Mouse (Mus musculus) erythroid progenitor cell, adult 5-6 weeks (primary cell): ENCODE data around the gene Tctn1. TPM values are rescaled to one million over a fixed set of nuclear protein-coding genes. Genes with fewer than 3 reads are reported as not detected.
"Not testable (repeated sequence)": the region's sequence is repeated elsewhere in the genome, so short reads cannot be mapped to it uniquely, and the experiment has no call there.

Source experiments
- ATAC-seq: replicated peaks from 2 replicates; pipeline ENCODE4 v1.8.0; 2016; ENCODE audit warnings: moderate number of reproducible peaks, mild to moderate bottlenecking, moderate TSS enrichment, inconsistent platforms; ENCODE audit not compliant: poor library complexity, low FRiP score, severe bottlenecking
- total RNA-seq, 2 experiments: library from RNA; stranded (forward) in 1 of 2; stranded (reverse) in 1 of 2; fragments of 150-400 nt in 1 of 2; fragments of 186-747, 209-891 nt in 1 of 2; gene quantifications; 2 replicates each; pipeline versions ENCODE4 v1.2.3 to v1.2.4; 2015 to 2017; ENCODE audit warnings: low replicate concordance in 2 of 2

Gene Tctn1
- total RNA-seq, 2 experiments from 2014 or later = 19.7 to 39.3 TPM

DNA sequence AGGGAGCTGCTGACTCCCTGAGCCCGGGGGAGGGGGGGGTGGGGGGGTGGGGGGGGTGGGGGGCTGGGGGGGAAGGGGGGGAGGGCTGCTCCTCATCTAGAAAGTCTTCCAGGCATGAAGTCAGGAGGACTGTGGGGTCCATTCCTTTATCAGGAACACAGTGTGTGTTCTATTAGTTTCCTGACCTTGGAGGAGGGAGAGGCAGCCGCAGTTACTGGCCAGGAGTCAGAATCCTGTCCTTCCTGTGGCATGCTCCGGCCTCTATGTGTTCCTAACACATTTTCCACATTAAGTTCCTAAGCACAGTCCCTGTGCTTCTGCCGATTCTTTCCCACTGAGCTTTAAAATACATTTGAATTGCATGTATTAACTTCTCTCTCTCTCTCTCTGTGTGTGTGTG is 35.5 kb downstream of the Tctn1 start:
- ATAC-seq = no peak

- ATAC-seq = no peak
Measured at GRCm38 (mm10) chr5:122228271-122228765, 35.9 kb downstream of the Tctn1 start.

DNA sequence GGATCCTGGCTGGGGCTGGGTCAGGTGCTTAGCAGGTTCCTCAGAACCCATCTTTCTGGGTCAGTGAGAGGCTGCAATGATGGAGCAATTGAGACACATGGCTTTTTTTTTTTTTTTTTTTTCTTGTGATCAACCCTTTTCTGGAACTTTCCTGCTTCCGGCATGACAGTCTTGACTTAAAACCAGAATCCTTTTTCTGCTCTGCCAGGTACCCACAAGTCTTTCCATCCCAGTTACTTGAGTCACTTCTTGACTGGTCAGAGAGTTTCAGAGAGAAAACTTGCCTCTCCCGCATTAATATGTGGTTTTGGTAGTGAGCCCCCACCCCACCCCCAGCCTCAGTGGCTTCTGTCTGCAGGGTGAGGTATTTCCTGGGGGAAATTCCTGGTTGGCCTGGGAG is 40.0 kb downstream of the Tctn1 start:
- no peak for ATAC-seq

GRCm38 (mm10) chr5:122221085-122221484 is 43.2 kb downstream of the Tctn1 start:
- ATAC-seq = no peak

DNA sequence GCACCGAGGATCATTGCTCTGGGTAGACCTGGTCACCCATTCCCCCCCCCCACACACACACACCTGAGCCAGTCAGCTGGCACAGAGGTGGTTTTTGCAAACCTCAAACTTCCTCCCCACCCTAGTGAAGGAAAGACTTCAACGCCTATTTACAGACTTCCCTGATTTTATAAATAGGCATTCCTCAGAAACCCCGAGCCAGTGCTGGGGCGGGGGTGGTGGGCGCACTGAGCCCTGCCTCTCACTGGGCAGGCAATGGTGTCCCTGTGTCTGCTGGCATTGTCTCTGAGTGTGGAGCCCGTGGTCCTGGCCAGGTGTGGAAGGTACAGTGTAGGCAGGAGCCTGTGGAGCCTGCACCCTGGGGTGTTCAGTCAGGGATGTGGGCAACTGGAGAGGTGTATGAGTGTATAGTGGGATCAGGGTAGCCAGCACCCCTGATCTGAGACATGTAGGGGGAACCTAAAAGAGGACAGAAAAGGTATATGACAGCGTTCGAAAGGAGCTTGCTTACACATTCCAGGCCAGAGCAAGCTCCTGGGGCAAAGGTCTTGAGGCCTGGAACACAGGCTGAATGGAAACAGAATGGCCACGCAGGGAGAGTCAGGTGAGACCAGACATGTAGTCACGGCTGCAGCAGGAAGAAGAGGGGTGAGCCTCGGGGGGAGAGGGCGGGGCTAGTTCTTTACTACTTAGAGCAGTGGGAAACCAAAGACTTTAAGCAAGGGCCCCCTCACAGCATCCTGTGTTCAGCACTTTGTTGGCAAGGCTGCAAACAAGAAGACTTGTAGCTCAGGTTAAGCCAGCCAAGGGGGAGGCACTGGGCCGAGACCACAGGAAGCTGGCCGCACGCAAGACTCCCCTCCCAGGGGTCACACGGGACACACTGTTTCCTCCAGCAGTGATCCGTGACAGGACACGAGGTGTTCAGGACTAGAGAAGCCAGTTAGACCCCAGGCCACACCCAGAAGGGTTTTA is 44.3 kb downstream of the Tctn1 start:
- ATAC-seq = no peak

DNA sequence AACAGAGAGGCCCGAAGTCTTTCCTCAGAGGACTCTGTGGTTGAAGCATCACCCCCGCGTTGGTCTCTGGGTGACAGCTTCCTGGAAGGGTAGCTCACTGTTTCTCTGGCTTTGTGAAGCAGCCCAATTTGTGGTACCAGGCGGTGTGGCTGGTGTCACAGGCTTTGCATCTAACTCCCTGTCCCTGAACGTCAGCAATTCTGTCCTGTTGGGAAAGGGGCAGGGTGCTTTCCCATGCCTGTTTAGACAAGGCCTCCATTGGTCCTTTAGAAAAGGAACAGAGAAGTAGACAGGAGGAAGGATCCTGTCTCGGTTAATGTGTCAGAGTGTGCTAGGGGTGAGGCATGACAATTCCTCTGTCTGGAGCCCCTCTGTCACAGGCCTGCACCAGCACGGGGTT is 45.3 kb downstream of the Tctn1 start:
- no peak for ATAC-seq

DNA sequence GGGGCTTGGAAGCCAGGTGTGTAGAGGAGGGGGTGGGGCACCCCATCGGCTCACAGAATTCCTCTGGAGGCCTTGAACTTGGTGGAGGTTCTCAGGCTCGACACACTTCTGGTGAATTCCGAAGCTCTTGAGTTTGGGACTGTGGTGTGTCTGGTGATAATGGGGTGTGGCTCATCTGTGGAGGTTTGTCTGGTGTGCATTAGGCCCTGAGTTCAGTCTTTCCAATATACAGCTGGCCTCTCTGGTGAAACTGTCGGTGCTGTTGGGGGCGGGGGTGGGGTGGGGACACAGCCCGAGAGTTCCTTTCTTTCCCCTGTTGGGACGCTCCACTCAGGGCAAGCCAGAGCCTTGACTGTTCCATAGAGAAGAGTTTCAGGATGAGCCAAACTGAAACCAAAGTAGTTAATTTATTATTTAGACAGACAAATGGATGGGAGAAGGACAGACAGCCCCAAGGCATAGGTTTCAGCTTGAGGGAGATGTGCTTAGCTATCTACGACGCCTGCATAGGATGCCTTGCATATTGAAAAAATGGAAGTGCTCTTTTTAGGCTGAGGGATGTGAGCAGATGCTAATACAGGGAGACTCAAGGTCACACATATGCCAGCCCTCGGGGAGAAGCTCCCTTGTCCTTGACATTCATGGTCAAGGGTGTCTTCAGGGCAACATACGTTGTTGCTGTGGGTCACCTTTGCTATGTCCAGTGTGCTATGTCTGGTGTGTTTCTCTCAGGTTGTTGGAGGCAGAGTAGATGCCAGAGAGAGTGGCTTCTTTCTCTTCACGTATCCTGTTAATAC is 46.0 kb downstream of the Tctn1 start:
- ATAC-seq = no peak

- no peak for ATAC-seq
Measured at GRCm38 (mm10) chr5:122217636-122218035, 46.6 kb downstream of the Tctn1 start.

- no peak for ATAC-seq
Measured at GRCm38 (mm10) chr5:122213861-122214260, 50.4 kb downstream of the Tctn1 start.

DNA sequence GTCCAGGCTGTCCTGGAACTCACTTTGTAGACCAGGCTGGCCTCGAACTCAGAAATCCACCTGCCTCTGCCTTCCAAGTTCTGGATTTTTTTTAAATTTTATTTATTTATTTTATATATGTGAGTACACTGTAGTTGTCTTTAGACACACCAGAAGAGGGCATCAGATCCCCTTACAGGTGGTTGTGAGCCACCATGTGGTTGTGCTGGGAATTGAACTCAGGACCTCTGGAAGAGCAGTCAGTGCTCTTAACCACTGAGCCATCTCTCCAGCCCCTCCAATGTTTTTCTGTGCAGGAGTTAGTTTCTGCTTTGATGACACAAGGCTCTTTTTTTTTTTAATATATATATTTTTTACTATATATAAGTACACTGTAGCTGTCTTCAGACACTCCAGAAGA is 51.4 kb downstream of the Tctn1 start:
- not testable (repeated sequence) for ATAC-seq

DNA sequence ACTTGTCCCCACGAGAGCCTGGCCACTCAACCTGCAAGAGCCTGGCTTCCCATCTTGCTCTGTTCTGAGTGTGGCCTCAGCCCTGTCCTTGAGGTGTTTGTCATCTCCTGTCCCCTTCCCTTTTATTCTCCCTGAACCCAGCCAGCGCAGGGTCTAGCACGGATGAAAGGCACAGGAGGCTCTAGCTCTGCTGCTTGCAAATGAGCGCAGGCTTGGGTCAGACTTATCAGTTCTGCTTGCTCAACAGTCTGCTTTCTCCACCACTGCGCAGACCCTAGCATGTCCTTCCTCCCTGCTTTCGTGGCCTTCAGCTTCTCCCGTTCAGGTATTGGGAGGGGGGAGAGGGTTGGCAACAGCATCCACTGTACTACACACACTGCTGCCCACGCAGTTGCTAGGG is 52.1 kb downstream of the Tctn1 start:
- no peak for ATAC-seq

- no peak for ATAC-seq
Measured at GRCm38 (mm10) chr5:122210890-122211289, 53.4 kb downstream of the Tctn1 start.

- no peak for ATAC-seq
Measured at GRCm38 (mm10) chr5:122209591-122210368, 54.5 kb downstream of the Tctn1 start.

DNA sequence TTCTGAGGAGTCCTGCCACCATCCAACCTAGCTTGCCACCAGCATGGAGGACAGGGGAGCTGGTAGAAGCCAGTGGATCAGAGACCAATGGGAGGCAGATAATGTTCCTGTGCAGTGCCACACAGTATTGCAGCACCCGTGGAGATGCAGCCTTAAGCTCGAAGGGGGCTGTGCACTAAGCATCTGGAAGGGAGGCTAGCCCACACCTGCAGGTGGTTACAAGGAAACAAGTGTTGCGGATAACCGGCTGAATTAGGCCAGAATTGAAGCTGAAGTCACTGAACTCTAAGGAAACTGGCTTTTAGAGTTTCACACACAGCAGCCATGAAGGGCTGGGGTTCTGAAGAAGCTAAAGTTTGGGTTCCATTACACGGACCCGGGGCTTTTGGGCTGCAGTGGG is 55.4 kb downstream of the Tctn1 start:
- ATAC-seq = no peak

GRCm38 (mm10) chr5:122206475-122206874 is 57.8 kb downstream of the Tctn1 start, which contains the start of gene Hvcn1:
Gene Hvcn1 (plus strand): TSS chr5:122206804.
- no peak for ATAC-seq

GRCm38 (mm10) chr5:122204180-122204579 is 60.1 kb downstream of the Tctn1 start:
- no peak for ATAC-seq

- ATAC-seq = no peak
Measured at GRCm38 (mm10) chr5:122201904-122202303, 62.4 kb downstream of the Tctn1 start.

DNA sequence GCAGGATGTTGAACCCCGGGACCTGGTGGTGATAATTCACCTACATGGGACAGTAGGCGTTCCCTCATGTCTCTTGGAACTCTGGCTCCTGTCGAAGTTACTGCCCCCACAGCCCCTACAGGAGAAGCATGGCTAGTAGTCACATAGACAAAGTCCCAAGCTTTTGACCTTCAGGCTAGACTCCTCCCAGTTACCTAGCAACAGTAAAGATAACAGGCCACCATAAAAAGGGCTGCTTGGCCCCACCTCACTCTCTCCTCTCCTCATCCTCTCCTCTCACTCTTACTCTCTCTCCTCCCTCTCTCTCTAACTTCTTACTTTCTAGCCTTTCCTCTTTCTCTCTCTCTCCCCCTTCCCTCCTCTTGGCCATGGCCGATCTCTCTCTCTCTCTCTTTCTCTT is 63.4 kb downstream of the Tctn1 start:
- ATAC-seq = no peak

GRCm38 (mm10) chr5:122192347-122192746 is 71.9 kb downstream of the Tctn1 start:
- no peak for ATAC-seq
